Mouse (Mus musculus) spleen, postnatal 4 days (tissue): ENCODE results near the gene Gm10217.

Source experiments
- DNase-seq, 2 experiments: peaks; one replicate each; pipeline ENCODE4 v3.0.0; 2022; ENCODE audit warnings: low spot score in 2 of 2

Gm10217 gene

GRCm38 (mm10) chr8:9863951-9864350 is at the start of gene Gm10217:
TSS of gene Gm10217 (plus strand) at chr8:9864251.
- no peak for DNase-seq

GRCm38 (mm10) chr8:9824770-9825169 is 39.3 kb upstream of the Gm10217 start:
- DNase-seq = no peak

GRCm38 (mm10) chr8:9840257-9840656 is 23.8 kb upstream of the Gm10217 start:
- DNase-seq = no peak

GRCm38 (mm10) chr8:9859286-9859685 is 4.8 kb upstream of the Gm10217 start:
- no peak for DNase-seq

DNA sequence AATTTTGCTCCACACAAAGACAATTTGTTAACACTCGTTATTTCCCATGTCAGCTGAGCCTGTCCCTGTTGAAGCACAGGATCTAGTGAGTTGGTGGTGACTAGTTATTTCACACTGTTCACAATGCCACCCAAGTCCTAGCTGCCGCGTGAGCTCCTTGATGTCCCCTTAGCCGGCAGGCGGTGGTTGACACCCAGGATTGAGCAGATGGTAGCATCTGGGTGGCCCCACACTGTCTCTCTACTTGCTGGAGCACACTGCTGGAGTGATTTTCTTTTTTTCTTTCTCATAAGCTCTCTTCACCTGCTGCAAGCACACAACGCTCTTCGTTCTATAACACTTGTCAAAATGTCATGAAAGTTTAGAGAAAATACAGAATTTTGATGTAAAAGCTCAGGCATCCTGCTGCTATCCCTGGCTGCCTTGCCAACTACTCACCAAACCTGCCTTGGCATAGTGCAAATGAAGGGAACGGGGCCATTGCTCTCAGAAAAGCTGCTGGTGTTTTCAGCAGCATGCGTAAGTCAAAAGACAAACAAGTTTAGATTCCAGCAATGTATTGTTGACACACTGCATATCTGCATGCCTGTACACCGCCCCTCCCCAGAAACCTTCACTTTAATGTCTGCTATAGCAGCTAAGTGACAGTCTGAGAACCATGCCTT is 3.4 kb upstream of the Gm10217 start:
- no peak for DNase-seq

DNA sequence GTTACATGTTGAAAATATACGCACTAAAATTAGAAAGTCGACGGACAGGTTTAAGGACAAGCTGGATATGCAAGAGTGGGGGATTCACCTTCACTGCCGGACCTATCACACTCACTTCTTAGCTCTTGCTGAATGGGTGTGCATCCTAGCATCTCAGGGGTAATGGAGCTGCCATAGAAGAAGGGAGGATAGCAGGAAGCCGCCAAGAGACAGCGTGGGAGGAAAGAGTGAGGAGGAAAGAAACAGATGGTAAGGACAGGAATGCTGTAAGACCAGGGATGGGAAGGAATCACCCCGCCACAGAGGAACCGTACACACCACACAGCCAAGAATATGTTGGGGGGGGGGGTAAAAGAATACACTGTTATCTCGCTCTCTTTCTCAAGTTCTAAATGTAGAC is 1.1 kb downstream of the Gm10217 start:
- no peak for DNase-seq

GRCm38 (mm10) chr8:9868094-9868493 is 4.0 kb downstream of the Gm10217 start:
- DNase-seq = no peak

DNA sequence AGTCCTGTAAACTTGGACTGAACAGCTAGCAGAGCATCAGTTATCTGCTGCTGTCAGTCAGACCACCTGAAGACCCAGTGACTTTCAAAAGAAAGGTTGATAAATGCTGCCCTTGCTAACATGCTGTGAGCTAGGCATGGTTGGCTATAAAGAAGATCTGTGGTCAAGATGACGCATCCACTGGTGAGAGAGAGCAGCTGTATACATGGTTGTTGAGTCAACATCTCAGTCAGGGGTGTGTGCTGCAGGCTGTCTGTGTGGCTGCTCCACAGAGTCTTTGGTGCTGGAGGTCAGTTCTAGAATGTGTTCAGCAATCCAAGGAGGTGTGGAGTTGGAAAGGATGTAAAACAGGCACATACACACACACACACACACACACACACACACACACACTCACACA is 12.2 kb downstream of the Gm10217 start:
- DNase-seq = no peak

DNA sequence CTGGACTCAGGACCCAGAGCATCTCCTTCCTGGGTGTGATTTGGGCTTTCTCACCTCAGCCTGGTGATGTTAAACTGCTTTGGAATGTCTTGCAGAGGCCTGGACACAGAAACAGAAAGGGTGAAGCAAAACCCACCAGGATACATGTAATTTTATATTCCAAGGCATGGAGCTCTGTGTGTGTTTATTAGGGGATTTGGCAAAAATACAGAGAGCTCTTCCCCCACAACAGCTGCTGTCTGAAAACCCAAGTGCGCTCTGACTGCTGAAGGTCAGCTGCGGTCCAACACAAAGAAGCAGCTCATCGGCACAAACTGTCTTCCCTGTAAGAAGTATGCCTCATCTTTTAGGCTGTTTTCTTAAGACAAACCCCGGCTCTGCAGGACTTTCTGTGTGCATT is 15.9 kb downstream of the Gm10217 start:
- DNase-seq = no peak

DNA sequence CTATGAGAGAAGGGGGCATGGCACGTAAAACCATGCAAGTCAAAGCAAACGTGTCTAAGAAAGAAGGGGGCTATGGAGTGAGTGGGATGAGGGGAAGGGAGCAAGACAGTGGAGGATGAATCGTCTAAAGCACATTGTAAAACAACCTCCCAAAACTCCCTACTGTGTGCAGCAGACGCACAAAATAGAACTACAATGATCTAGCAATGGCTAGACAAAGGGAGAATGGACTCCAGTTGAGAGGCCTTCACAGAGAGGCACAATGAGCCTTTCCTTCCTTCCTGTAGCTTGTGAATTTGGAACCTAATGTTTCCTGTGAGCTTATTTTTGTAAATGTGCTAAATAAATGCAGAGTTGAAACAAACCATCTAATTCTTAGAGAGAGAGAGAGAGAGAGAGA is 22.7 kb downstream of the Gm10217 start:
- DNase-seq = no peak

- DNase-seq = no peak
These were observed 35.1 kb downstream of the Gm10217 start for GRCm38 (mm10) chr8:9899199-9899598.

DNA sequence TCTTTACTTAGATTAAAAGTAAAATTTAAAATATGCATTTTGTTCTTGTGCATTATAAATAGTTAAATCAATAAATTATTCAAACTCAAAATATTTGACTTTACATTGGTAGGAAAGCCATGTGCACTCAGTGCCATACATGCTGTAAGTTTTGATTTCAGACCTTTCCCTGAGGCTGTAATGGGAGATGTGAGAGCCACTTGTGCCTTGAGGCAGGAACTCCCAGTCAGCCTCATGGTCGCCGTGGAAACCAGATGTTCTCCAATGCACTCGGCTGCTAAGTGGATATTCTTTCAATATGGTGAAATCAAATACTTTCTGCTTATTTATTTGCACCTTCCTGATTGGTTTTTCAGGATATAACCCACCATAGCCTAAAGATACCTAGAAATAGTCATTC is 35.6 kb downstream of the Gm10217 start:
- no peak for DNase-seq
